Comparison of ENCODE assay signal across 7 mouse cellular contexts in genomic region chr15:96953938-96954238, GRCm38 (mm10).
DNase-seq lines count a peak whose midpoint lies in the region; ATAC-seq and TF ChIP-seq lines count a peak whose summit lies in the region.

No protein-coding gene starts in this region.

- H3K4me1 ChIP-seq in forebrain, embryonic 12.5 days, result 0 out of 2 replicates have a peak, but pooled peaks cover 9% of the 10 kb centered on the region
- H3K4me1 ChIP-seq in limb, embryonic 13.5 days, result peaks cover 13% of the 10 kb centered on the region; the same call in 1 of the 2 replicates
- peaks cover 3% of the 10 kb centered on the region; the same call in 1 of the 2 replicates for H3K4me1 ChIP-seq in small intestine, adult 2 months (ENCODE audit: control insufficient read depth, insufficient read depth, insufficient read length, low read length)

- 61% methylated on average over 16 of the region's 16 CpGs for WGBS in forebrain, embryonic 12.5 days
- 50% methylated on average over 16 of the region's 16 CpGs for WGBS in limb, embryonic 13.5 days
- 24% methylated on average over 16 of the region's 16 CpGs for WGBS in small intestine, adult 2 months

- ATAC-seq in forebrain, embryonic 12.5 days (ENCODE audit: low FRiP score), result no peak; the same call in 1 of the 2 replicates
- ATAC-seq in limb, embryonic 13.5 days (ENCODE audit: low FRiP score, low read depth), result no peak

- H3K9me3 ChIP-seq in forebrain, embryonic 12.5 days, result no peaks in the 10 kb centered on the region
- H3K9me3 ChIP-seq in limb, embryonic 13.5 days, result no peaks in the 10 kb centered on the region

- H3K27ac ChIP-seq in left cerebral cortex, adult 2 months, result no peak overlapping the region
- H3K27ac ChIP-seq in forebrain, embryonic 12.5 days, result no peak overlapping the region
- no peak overlapping the region for H3K27ac ChIP-seq in limb, embryonic 13.5 days
- no peak overlapping the region for H3K27ac ChIP-seq in small intestine, adult 2 months (ENCODE audit: insufficient read depth, low read depth, low read length)

- intact Hi-C loops in left cerebral cortex, adult 2 months (cut with DNase I), result loop anchor here (5.0 kb wide), 1 partner anchor 233 kb away; no protein-coding TSS in a partner anchor
- intact Hi-C loops in left cerebral cortex, postnatal 14 days (cut with DNase I), result loop anchor here (5.0 kb wide), 1 partner anchor 183 kb away; no protein-coding TSS in a partner anchor

- DNase-seq in left cerebral cortex, adult 2 months (ENCODE audit: extremely low spot score in 1 of 2, low spot score in 2 of 2), result no peak
- DNase-seq in left cerebral cortex, postnatal 14 days (ENCODE audit: low spot score in 2 of 2), result no peak
- no peak for DNase-seq in layer of hippocampus, adult 18-20 months (ENCODE audit: low spot score in 2 of 2)
- no peak for DNase-seq in T-cell, adult 2 months (ENCODE audit: low spot score)

- H3K27me3 ChIP-seq in forebrain, embryonic 12.5 days, result no peaks in the 10 kb centered on the region
- H3K27me3 ChIP-seq in limb, embryonic 13.5 days, result no peaks in the 10 kb centered on the region
- H3K27me3 ChIP-seq in small intestine, adult 2 months (ENCODE audit: control insufficient read depth, insufficient read depth, low read length), result no peaks in the 10 kb centered on the region

- peak overlapping the region; percentile 51 for H3K4me2 ChIP-seq in forebrain, embryonic 12.5 days
- peak overlapping the region; percentile 63 for H3K4me2 ChIP-seq in limb, embryonic 13.5 days (replicated peaks)

- H3K36me3 ChIP-seq in forebrain, embryonic 12.5 days (replicated peaks), result no peaks in the 10 kb centered on the region
- H3K36me3 ChIP-seq in limb, embryonic 13.5 days, result no peaks in the 10 kb centered on the region
- H3K36me3 ChIP-seq in small intestine, adult 2 months (ENCODE audit: control insufficient read depth, insufficient read depth, low read length), result no peaks in the 10 kb centered on the region

- no peak for TF ChIP-seq POLR2A in small intestine, adult 2 months (IDR thresholded peaks at IDR 0.05; ENCODE audit: low read depth, low read length)

- no peak for TF ChIP-seq CTCF in left cerebral cortex, adult 2 months (IDR thresholded peaks at IDR 0.05)
- no peak for TF ChIP-seq CTCF in small intestine, adult 2 months (IDR thresholded peaks at IDR 0.05; ENCODE audit: extremely low read depth, insufficient read length, insufficient replicate concordance, low read depth, low read length)

- peak overlapping the region; percentile 36 for H3K9ac ChIP-seq in forebrain, embryonic 12.5 days
- H3K9ac ChIP-seq in limb, embryonic 13.5 days, result peak overlapping the region; percentile 65

- H3K4me3 ChIP-seq in left cerebral cortex, adult 2 months, result peak overlapping the region; percentile 47
- peak overlapping the region; percentile 33 for H3K4me3 ChIP-seq in forebrain, embryonic 12.5 days (replicated peaks)
- peak overlapping the region; percentile 38 for H3K4me3 ChIP-seq in limb, embryonic 13.5 days
- peak overlapping the region; percentile 50 for H3K4me3 ChIP-seq in small intestine, adult 2 months (ENCODE audit: low read depth, low read length)
